Mouse (Mus musculus) CH12.LX (cell line): ENCODE measurements around the gene Cdk16.
A peak's percentile ranks its signal among the peaks of the same experiment; 100 is the strongest.

Source experiments
- CHD2 ChIP-seq: IDR thresholded peaks from 2 replicates; pipeline ENCODE4 v1.6.1; 2011; ENCODE audit warnings: low read length, improper control_type of control experiment
- ETS1 ChIP-seq: conservative IDR thresholded peaks from 2 replicates; pipeline ENCODE4 v1.6.1; 2012; ENCODE audit warnings: low read depth, mild to moderate bottlenecking, inconsistent platforms, low read length, improper control_type of control experiment, moderate library complexity
- JUND ChIP-seq: conservative IDR thresholded peaks from 2 replicates; pipeline ENCODE4 v1.6.1; 2011; ENCODE audit warnings: low read depth, low read length, improper control_type of control experiment
- MAX ChIP-seq: IDR thresholded peaks from 2 replicates; pipeline ENCODE4 v1.6.1; 2011; ENCODE audit warnings: low read length, improper control_type of control experiment
- MAZ ChIP-seq: IDR thresholded peaks from 2 replicates; pipeline ENCODE4 v1.6.1; 2012; ENCODE audit warnings: low read depth, mild to moderate bottlenecking, inconsistent platforms, low read length, improper control_type of control experiment, moderate library complexity
- MXI1 ChIP-seq: IDR thresholded peaks from 2 replicates; pipeline ENCODE4 v1.6.1; 2011; ENCODE audit warnings: mild to moderate bottlenecking, low read depth, low read length, improper control_type of control experiment
- NELFE ChIP-seq: IDR thresholded peaks from 2 replicates; pipeline ENCODE4 v1.6.1; 2011; ENCODE audit warnings: low read depth, low read length, improper control_type of control experiment
- POLR2A ChIP-seq: IDR thresholded peaks from 2 replicates; pipeline ENCODE4 v1.6.1; 2011; ENCODE audit warnings: low read depth, mild to moderate bottlenecking, improper control_type of control experiment, low read length
- POLR2AphosphoS2 ChIP-seq: IDR thresholded peaks from 2 replicates; pipeline ENCODE4 v1.6.1; 2011; ENCODE audit warnings: low read depth, low read length, improper control_type of control experiment
- SMC3 ChIP-seq: IDR thresholded peaks from 2 replicates; pipeline ENCODE4 v1.6.1; 2011; ENCODE audit warnings: low read depth, low read length, improper control_type of control experiment
- TCF12 ChIP-seq: IDR thresholded peaks from 2 replicates; pipeline ENCODE4 v1.6.1; 2014; ENCODE audit warnings: low read depth, mild to moderate bottlenecking, inconsistent platforms, low read length, improper control_type of control experiment
- UBTF ChIP-seq: IDR thresholded peaks from 2 replicates; pipeline ENCODE4 v1.6.1; 2012; ENCODE audit warnings: low read depth, mild to moderate bottlenecking, inconsistent platforms, low read length, improper control_type of control experiment, moderate library complexity
- ZC3H11A ChIP-seq: IDR thresholded peaks from 2 replicates; pipeline ENCODE4 v1.6.1; 2012; ENCODE audit warnings: low read depth, mild to moderate bottlenecking, inconsistent platforms, low read length, improper control_type of control experiment
- ZMIZ1 ChIP-seq: IDR thresholded peaks from 2 replicates; pipeline ENCODE4 v1.6.1; 2012; ENCODE audit warnings: low read depth, mild to moderate bottlenecking, inconsistent platforms, low read length, improper control_type of control experiment

- no peak for TF ChIP-seq MAZ
- no peak for TF ChIP-seq POLR2AphosphoS2
- TF ChIP-seq JUND = no peak
- TF ChIP-seq MAX = peak; percentile 20; the same call in 1 of the 2 replicates
- no peak for TF ChIP-seq SMC3
- TF ChIP-seq ZMIZ1 = no peak
- no peak for TF ChIP-seq NELFE
- TF ChIP-seq CHD2 = peak; percentile 12; the same call in 1 of the 2 replicates
- TF ChIP-seq ETS1 = no peak
- TF ChIP-seq MXI1 = peak; percentile 43; the same call in 1 of the 2 replicates
- TF ChIP-seq UBTF = no peak
- TF ChIP-seq POLR2A = no peak
- no peak for TF ChIP-seq TCF12
- no peak for TF ChIP-seq ZC3H11A
These were observed at the start of gene Cdk16 for GRCm38 (mm10) chrX:20687519-20688067.
